Mouse (Mus musculus): ENCODE measurements around the gene Cbln3.

DNA sequence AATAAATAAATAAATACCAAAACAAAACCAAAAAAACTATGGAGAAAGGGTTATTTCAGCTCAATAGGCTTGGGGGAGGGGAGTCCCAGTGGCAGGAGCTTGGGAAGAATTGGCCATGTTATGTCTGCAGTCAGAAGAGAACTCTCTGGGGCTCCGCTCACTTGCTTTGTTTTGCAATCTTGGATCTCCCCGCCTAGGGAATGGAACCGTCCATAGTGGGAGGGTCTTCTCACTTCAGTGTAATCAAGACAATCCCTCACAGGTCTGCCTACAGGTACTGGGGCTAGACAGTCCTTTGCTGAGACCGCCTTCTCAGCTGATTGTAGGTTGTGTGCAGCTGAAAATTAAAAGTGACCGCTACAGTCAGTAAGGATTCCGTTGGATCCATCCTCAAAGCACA is 14.7 kb downstream of the Cbln3 start:
- TF ChIP-seq FLI1 (IDR thresholded peaks at IDR 0.05; ENCODE audit: low read length) (no peak), GATA1 (IDR thresholded peaks at IDR 0.05; ENCODE audit: borderline replicate concordance, low read length) (no peak)
